8 mouse cellular contexts compared by ENCODE assay signal in genomic region chr4:43561997-43562768, GRCm38 (mm10). TPM values are rescaled to one million over a fixed set of nuclear protein-coding genes. Genes with fewer than 3 reads are reported as not detected.
DNase-seq lines count a peak whose midpoint lies in the region; ATAC-seq and TF ChIP-seq lines count a peak whose summit lies in the region.

Gene Creb3 (plus strand): TSS chr4:43562332.
Gene Tln1 (minus strand): TSS chr4:43562691.

- TF ChIP-seq EP300 in heart, postnatal 0 days (IDR thresholded peaks at IDR 0.05; ENCODE audit: low read depth), result peak; percentile 75; the same call in 1 of the 2 replicates

- no peaks in the 10 kb centered on the region for H3K27me3 ChIP-seq in E14TG2a.4 (ENCODE audit: insufficient read depth, low read length)
- no peaks in the 10 kb centered on the region for H3K27me3 ChIP-seq in forebrain, embryonic 12.5 days
- no peaks in the 10 kb centered on the region for H3K27me3 ChIP-seq in heart, postnatal 0 days (ENCODE audit: control insufficient read depth, insufficient read depth, low read length)
- no peaks in the 10 kb centered on the region for H3K27me3 ChIP-seq in liver, embryonic 16.5 days (ENCODE audit: control insufficient read depth, insufficient read depth, low read depth, low read length)
- no peaks in the 10 kb centered on the region for H3K27me3 ChIP-seq in neural tube, embryonic 13.5 days
- H3K27me3 ChIP-seq in testis, adult 2 months (ENCODE audit: control insufficient read depth, insufficient read depth, low read length), result no peaks in the 10 kb centered on the region

- WGBS in forebrain, embryonic 12.5 days, result under 1% methylated on average over 55 of the region's 62 CpGs
- WGBS in heart, postnatal 0 days, result 0% methylated on average over 61 of the region's 62 CpGs
- under 1% methylated on average over 62 of the region's 62 CpGs for WGBS in liver, embryonic 16.5 days (ENCODE audit: insufficient replicate concordance)
- under 1% methylated on average over 62 of the region's 62 CpGs for WGBS in neural tube, embryonic 13.5 days

- no peaks in the 10 kb centered on the region for H3K9me3 ChIP-seq in E14TG2a.4 (ENCODE audit: low read length)
- no peaks in the 10 kb centered on the region for H3K9me3 ChIP-seq in forebrain, embryonic 12.5 days
- H3K9me3 ChIP-seq in heart, postnatal 0 days (replicated peaks; ENCODE audit: control insufficient read depth, low read length), result no peaks in the 10 kb centered on the region
- no peaks in the 10 kb centered on the region for H3K9me3 ChIP-seq in liver, embryonic 16.5 days (replicated peaks; ENCODE audit: control insufficient read depth, low read length)
- H3K9me3 ChIP-seq in neural tube, embryonic 13.5 days, result no peaks in the 10 kb centered on the region

- peak within 1 kb of the TSS; percentile 98 for H3K27ac ChIP-seq in forebrain, embryonic 12.5 days
- H3K27ac ChIP-seq in heart, postnatal 0 days (ENCODE audit: low read depth), result peak within 1 kb of the TSS; percentile 99
- peak within 1 kb of the TSS; percentile 100 for H3K27ac ChIP-seq in liver, embryonic 16.5 days (ENCODE audit: low read length)
- H3K27ac ChIP-seq in neural tube, embryonic 13.5 days (replicated peaks), result peak within 1 kb of the TSS; percentile 98
- peak within 1 kb of the TSS; percentile 84 for H3K27ac ChIP-seq in testis, adult 2 months (ENCODE audit: control insufficient read depth, insufficient read depth, low read depth, low read length)

- peak; percentile 95 for DNase-seq in c-Kit-positive CD71-positive TER-119-positive erythroid progenitor cells, embryonic 14.5 days (ENCODE audit: low spot score)
- DNase-seq in heart, postnatal 0 days (ENCODE audit: low spot score), result peak; percentile 95
- DNase-seq in kidney, postnatal 4 days, result peak; percentile 94 to 97

- peak within 1 kb of the TSS; percentile 86 for H3K4me2 ChIP-seq in forebrain, embryonic 12.5 days
- peak within 1 kb of the TSS; percentile 81 for H3K4me2 ChIP-seq in heart, postnatal 0 days (ENCODE audit: low read depth, low read length)
- H3K4me2 ChIP-seq in liver, embryonic 16.5 days (ENCODE audit: low read depth, low read length), result peak within 1 kb of the TSS; percentile 89
- H3K4me2 ChIP-seq in neural tube, embryonic 13.5 days, result peak within 1 kb of the TSS; percentile 91

- ATAC-seq in forebrain, embryonic 12.5 days (ENCODE audit: low FRiP score), result peak; percentile 96
- peak; percentile 87 for ATAC-seq in heart, postnatal 0 days (ENCODE audit: insufficient read depth, low read depth)
- peak; percentile 89 for ATAC-seq in liver, embryonic 16.5 days (ENCODE audit: low read depth)
- ATAC-seq in neural tube, embryonic 13.5 days (ENCODE audit: low read depth), result peak; percentile 96

- peaks cover 62% of the 10 kb centered on the region for H3K4me1 ChIP-seq in E14TG2a.4 (replicated peaks; ENCODE audit: low read depth, low read length)
- H3K4me1 ChIP-seq in forebrain, embryonic 12.5 days, result peaks cover 57% of the 10 kb centered on the region
- peaks cover 50% of the 10 kb centered on the region for H3K4me1 ChIP-seq in heart, postnatal 0 days (ENCODE audit: control insufficient read depth, insufficient read depth)
- H3K4me1 ChIP-seq in liver, embryonic 16.5 days (ENCODE audit: control insufficient read depth, low read depth, low read length), result peaks cover 54% of the 10 kb centered on the region
- peaks cover 59% of the 10 kb centered on the region for H3K4me1 ChIP-seq in neural tube, embryonic 13.5 days (replicated peaks)
- H3K4me1 ChIP-seq in testis, adult 2 months (ENCODE audit: control insufficient read depth, insufficient read depth, low read length), result peaks cover 13% of the 10 kb centered on the region

- TF ChIP-seq CTCF in E14TG2a.4 (conservative IDR thresholded peaks at IDR 0.05; ENCODE audit: low read length), result no peak
- TF ChIP-seq CTCF in heart, postnatal 0 days (IDR thresholded peaks at IDR 0.05; ENCODE audit: low read depth), result no peak
- no peak for TF ChIP-seq CTCF in testis, adult 2 months (IDR thresholded peaks at IDR 0.05; ENCODE audit: control insufficient read depth, insufficient read depth, insufficient replicate concordance, low read depth, low read length)

- TF ChIP-seq POLR2A in testis, adult 2 months (IDR thresholded peaks at IDR 0.05; ENCODE audit: control insufficient read depth, low read depth, low read length), result peak; percentile 60

- peak within 1 kb of the TSS; percentile 94 for H3K4me3 ChIP-seq in E14TG2a.4 (replicated peaks; ENCODE audit: low read length)
- peak within 1 kb of the TSS; percentile 86 for H3K4me3 ChIP-seq in forebrain, embryonic 12.5 days (replicated peaks)
- peak within 1 kb of the TSS; percentile 87 for H3K4me3 ChIP-seq in heart, postnatal 0 days (ENCODE audit: low read depth, low read length)
- H3K4me3 ChIP-seq in liver, embryonic 16.5 days (ENCODE audit: low read depth, low read length), result peak within 1 kb of the TSS; percentile 92
- peak within 1 kb of the TSS; percentile 84 for H3K4me3 ChIP-seq in neural tube, embryonic 13.5 days
- peak within 1 kb of the TSS; percentile 85 for H3K4me3 ChIP-seq in testis, adult 2 months (ENCODE audit: control insufficient read depth, low read depth, low read length)

- H3K9ac ChIP-seq in forebrain, embryonic 12.5 days, result peak within 1 kb of the TSS; percentile 95
- H3K9ac ChIP-seq in heart, postnatal 0 days (replicated peaks; ENCODE audit: low read depth, low read length), result peak within 1 kb of the TSS; percentile 93
- peak within 1 kb of the TSS; percentile 94 for H3K9ac ChIP-seq in liver, embryonic 16.5 days (ENCODE audit: low read depth, low read length)
- peak within 1 kb of the TSS; percentile 94 for H3K9ac ChIP-seq in neural tube, embryonic 13.5 days

- H3K36me3 ChIP-seq in E14TG2a.4 (ENCODE audit: insufficient read depth, low read length), result peaks cover 47% of the 10 kb centered on the region
- H3K36me3 ChIP-seq in forebrain, embryonic 12.5 days (replicated peaks), result peaks cover 34% of the 10 kb centered on the region
- H3K36me3 ChIP-seq in heart, postnatal 0 days (replicated peaks; ENCODE audit: control insufficient read depth, insufficient read depth, low read length), result peaks cover 30% of the 10 kb centered on the region
- peaks cover 25% of the 10 kb centered on the region for H3K36me3 ChIP-seq in liver, embryonic 16.5 days (ENCODE audit: control insufficient read depth, insufficient read depth)
- peaks cover 31% of the 10 kb centered on the region for H3K36me3 ChIP-seq in neural tube, embryonic 13.5 days
- H3K36me3 ChIP-seq in testis, adult 2 months (ENCODE audit: control insufficient read depth, insufficient read depth, low read length), result no peaks in the 10 kb centered on the region; the same call in 1 of the 2 replicates

RNA-seq across cellular contexts. Expression of gene Creb3, which starts in this region (rescaled TPM):
- 45.3 and 46.2 TPM in 2 replicates for polyA plus RNA-seq in forebrain, embryonic 12.5 days (2016; fragmentation: Nextera tagmentation; extraction: Ambion mirVana)
- total RNA-seq in heart, postnatal 0 days (2014; rRNA removed; ENCODE audit: low replicate concordance), result 30.1 and 46.3 TPM in 2 replicates
- polyA plus RNA-seq in heart, postnatal 0 days (2015; fragmentation: Nextera tagmentation; extraction: Ambion mirVana), result 49.1 and 53.4 TPM in 2 replicates
- polyA plus RNA-seq in liver, embryonic 16.5 days (2015; fragmentation: Nextera tagmentation; extraction: Ambion mirVana), result 23.6 and 26.1 TPM in 2 replicates
- polyA plus RNA-seq in neural tube, embryonic 13.5 days (2015; fragmentation: Nextera tagmentation; extraction: Ambion mirVana), result 88.9 and 89.1 TPM in 2 replicates
- polyA plus RNA-seq in testis, adult 2 months (2012; rRNA removed), result 27.9 and 35.0 TPM in 2 replicates

RNA-seq across cellular contexts. Expression of gene Tln1, which starts in this region (rescaled TPM):
- 54.5 and 55.9 TPM in 2 replicates for polyA plus RNA-seq in forebrain, embryonic 12.5 days (2016; fragmentation: Nextera tagmentation; extraction: Ambion mirVana)
- total RNA-seq in heart, postnatal 0 days (2014; rRNA removed; ENCODE audit: low replicate concordance), result 141 and 185 TPM in 2 replicates
- 67.1 and 77.2 TPM in 2 replicates for polyA plus RNA-seq in heart, postnatal 0 days (2015; fragmentation: Nextera tagmentation; extraction: Ambion mirVana)
- polyA plus RNA-seq in liver, embryonic 16.5 days (2015; fragmentation: Nextera tagmentation; extraction: Ambion mirVana), result 38.2 and 40.2 TPM in 2 replicates
- 64.4 and 69.6 TPM in 2 replicates for polyA plus RNA-seq in neural tube, embryonic 13.5 days (2015; fragmentation: Nextera tagmentation; extraction: Ambion mirVana)
- polyA plus RNA-seq in testis, adult 2 months (2012; rRNA removed), result 44.9 and 51.8 TPM in 2 replicates

Comparison
In these comparisons a context has a peak if more than half of its experiments do, and no peak if none do; other contexts are left out.
1. Peak in every context shown above with its lines: DNase-seq, ATAC-seq, H3K4me3 ChIP-seq and H3K27ac ChIP-seq.